Mouse (Mus musculus): ENCODE results near the gene Pmel. TPM values are rescaled to one million over a fixed set of nuclear protein-coding genes. Genes with fewer than 3 reads are reported as not detected.

Gene Pmel
- total and polyA plus RNA-seq, 3 experiments: 5.3 to 9.4 (median 7.1) TPM

GRCm38 (mm10) chr10:128744211-128744610 is 40.2 kb downstream of the Pmel start:
- no peaks in the 10 kb centered on the region for H3K9me3 ChIP-seq (replicated peaks; ENCODE audit: low read length)
- H3K36me3 ChIP-seq (replicated peaks in 1 of 2; ENCODE audit: control insufficient read depth in 1 of 2, insufficient read depth in 1 of 2, low read length in 1 of 2): no peaks in the 10 kb centered on the region
- H3K4me3 ChIP-seq (replicated peaks in 1 of 3; ENCODE audit: low read depth in 2 of 3, low read length in 2 of 3, poor library complexity in 1 of 3): peak overlapping the region; percentile 59 to 84 (median 83)
- dilution Hi-C loops (cut with MboI; ENCODE audit: extremely low pct_ligation_motif_present, extremely low pct_unique_long_range_greater_than_20kb, low sequenced_read_pairs): no loop called here
- H3K9ac ChIP-seq (ENCODE audit: insufficient read depth, low read depth): peak overlapping the region; percentile 50
- no peak for DNase-seq (ENCODE audit: extremely low read depth)
- in situ Hi-C loops (cut with MboI; ENCODE audit: low pct_ligation_motif_present, low pct_unique_long_range_greater_than_20kb, low sequenced_read_pairs): no loop called here
- H3K79me2 ChIP-seq (replicated peaks; ENCODE audit: control insufficient read depth, extremely low read depth, insufficient read depth, poor library complexity, severe bottlenecking): peaks cover 12% of the 10 kb centered on the region
- peaks cover 3% of the 10 kb centered on the region for H3K27me3 ChIP-seq (replicated peaks)
- peak overlapping the region; percentile 55; the same call in 1 of the 2 replicates for H3K27ac ChIP-seq (ENCODE audit: insufficient read depth, low read depth)
- peaks cover 5 to 29% of the 10 kb centered on the region in 2 experiments for H3K4me1 ChIP-seq (ENCODE audit: control insufficient read depth in 1 of 2, insufficient read depth in 2 of 2)
- peak overlapping the region; percentile 74 for H3K4me2 ChIP-seq (ENCODE audit: insufficient read depth, low read depth, poor library complexity, severe bottlenecking)
- peak; percentile 39; the same call in 1 of the 2 replicates for TF ChIP-seq MYC (IDR thresholded peaks at IDR 0.05; ENCODE audit: low read depth, low read length)
- no peak for TF ChIP-seq HCFC1 (IDR thresholded peaks at IDR 0.05; ENCODE audit: low read depth, low read length)

GRCm38 (mm10) chr10:128744680-128745601 is 40.9 kb downstream of the Pmel start, which contains the start of gene Dgka:
Gene Dgka (minus strand): TSS chr10:128744855.
- H3K9me3 ChIP-seq (replicated peaks; ENCODE audit: low read length): no peaks in the 10 kb centered on the region
- dilution Hi-C loops (cut with MboI; ENCODE audit: extremely low pct_ligation_motif_present, extremely low pct_unique_long_range_greater_than_20kb, low sequenced_read_pairs) (no loop called here), in situ Hi-C loops (cut with MboI; ENCODE audit: low pct_ligation_motif_present, low pct_unique_long_range_greater_than_20kb, low sequenced_read_pairs) (no loop called here)
- peak within 1 kb of the TSS; percentile 74 for H3K4me2 ChIP-seq (ENCODE audit: insufficient read depth, low read depth, poor library complexity, severe bottlenecking)
- peaks cover 3% of the 10 kb centered on the region for H3K27me3 ChIP-seq (replicated peaks)
- DNase-seq (ENCODE audit: extremely low read depth): peak; percentile 56
- peak within 1 kb of the TSS; percentile 86 for H3K9ac ChIP-seq (ENCODE audit: insufficient read depth, low read depth)
- peak within 1 kb of the TSS; percentile 59 to 84 (median 83) for H3K4me3 ChIP-seq (replicated peaks in 1 of 3; ENCODE audit: low read depth in 2 of 3, low read length in 2 of 3, poor library complexity in 1 of 3)
- peaks cover 19% of the 10 kb centered on the region for H3K79me2 ChIP-seq (replicated peaks; ENCODE audit: control insufficient read depth, extremely low read depth, insufficient read depth, poor library complexity, severe bottlenecking)
- H3K27ac ChIP-seq (ENCODE audit: insufficient read depth, low read depth): peak within 1 kb of the TSS; percentile 86
- no peaks in the 10 kb centered on the region for H3K36me3 ChIP-seq (replicated peaks in 1 of 2; ENCODE audit: control insufficient read depth in 1 of 2, insufficient read depth in 1 of 2, low read length in 1 of 2)
- H3K4me1 ChIP-seq (ENCODE audit: control insufficient read depth in 1 of 2, insufficient read depth in 2 of 2): peaks cover 5 to 34% of the 10 kb centered on the region in 2 experiments
- TF ChIP-seq ETS1 (conservative IDR thresholded peaks at IDR 0.05; ENCODE audit: low read depth, low read length) (0 out of 2 replicates have a peak, but pooled peaks have one; percentile 13), BHLHE40 (IDR thresholded peaks at IDR 0.05; ENCODE audit: low read depth, low read length) (peak; percentile 69), JUND (conservative IDR thresholded peaks at IDR 0.05; ENCODE audit: low read depth, low read length) (no peak), POLR2AphosphoS2 (IDR thresholded peaks at IDR 0.05; ENCODE audit: low read depth, low read length) (no peak), MXI1 (IDR thresholded peaks at IDR 0.05; ENCODE audit: low read depth, low read length) (peak; percentile 59; the same call in 1 of the 2 replicates), PAX5 (IDR thresholded peaks at IDR 0.05; ENCODE audit: low read length) (no peak), E2F4 (IDR thresholded peaks at IDR 0.05; ENCODE audit: insufficient replicate concordance, low read depth, low read length) (no peak), CTCF (conservative IDR thresholded peaks at IDR 0.05 in 1 of 2, IDR thresholded peaks at IDR 0.05 in 1 of 2; ENCODE audit: low read depth in 2 of 2, low read length in 2 of 2) (peak in 1 of 2 experiments; percentile 58; a peak in 2 of 4 replicates), ZNF384 (IDR thresholded peaks at IDR 0.05; ENCODE audit: low read depth, low read length) (peak; percentile 98), UBTF (IDR thresholded peaks at IDR 0.05; ENCODE audit: low read depth, low read length) (0 out of 2 replicates have a peak, but pooled peaks have one; percentile 23), GABPA (IDR thresholded peaks at IDR 0.05; ENCODE audit: insufficient replicate concordance, low read depth, low read length) (no peak), MAX (IDR thresholded peaks at IDR 0.05; ENCODE audit: low read length) (0 out of 2 replicates have a peak, but pooled peaks have one; percentile 38), TCF12 (IDR thresholded peaks at IDR 0.05; ENCODE audit: low read depth, low read length) (0 out of 2 replicates have a peak, but pooled peaks have one; percentile 36), ZKSCAN1 (IDR thresholded peaks at IDR 0.05; ENCODE audit: borderline replicate concordance, low read depth, low read length) (no peak), TBP (conservative IDR thresholded peaks at IDR 0.05; ENCODE audit: low read depth, low read length) (0 out of 2 replicates have a peak, but pooled peaks have one; percentile 30), ZC3H11A (IDR thresholded peaks at IDR 0.05; ENCODE audit: low read depth, low read length) (no peak), ELF1 (IDR thresholded peaks at IDR 0.05; ENCODE audit: low read depth, low read length) (no peak), MEF2A (IDR thresholded peaks at IDR 0.05; ENCODE audit: borderline replicate concordance, low read depth, low read length) (no peak), JUN (IDR thresholded peaks at IDR 0.05; ENCODE audit: insufficient read depth, low read depth, low read length) (no peak), EP300 (IDR thresholded peaks at IDR 0.05; ENCODE audit: low read length) (peak; percentile 17; the same call in 1 of the 2 replicates), RAD21 (IDR thresholded peaks at IDR 0.05; ENCODE audit: low read depth, low read length) (no peak; the same call in none of the 2 replicates), NELFE (IDR thresholded peaks at IDR 0.05; ENCODE audit: low read depth, low read length) (0 out of 2 replicates have a peak, but pooled peaks have one; percentile 16), KAT2A (IDR thresholded peaks at IDR 0.05; ENCODE audit: insufficient replicate concordance, low read length) (no peak), HCFC1 (IDR thresholded peaks at IDR 0.05; ENCODE audit: low read depth, low read length) (no peak), CHD2 (IDR thresholded peaks at IDR 0.05; ENCODE audit: low read length) (no peak), POLR2A (IDR thresholded peaks at IDR 0.05; ENCODE audit: low read depth, low read length) (no peak; the same call in 1 of the 2 replicates), ZMIZ1 (IDR thresholded peaks at IDR 0.05; ENCODE audit: low read depth, low read length) (peak; percentile 40; the same call in 1 of the 2 replicates), NRF1 (IDR thresholded peaks at IDR 0.05; ENCODE audit: low read depth, low read length) (no peak), SMC3 (IDR thresholded peaks at IDR 0.05; ENCODE audit: low read depth, low read length) (no peak; the same call in 1 of the 2 replicates)
